Mouse (Mus musculus): ENCODE results near the gene Parn. TPM values are rescaled to one million over a fixed set of nuclear protein-coding genes. Genes with fewer than 3 reads are reported as not detected.

Gene Parn
- polyA plus RNA-seq, 1 experiment from 2014 or later: 29.3 TPM

- H3K9ac ChIP-seq: no peak overlapping the region
- H3K9me3 ChIP-seq (replicated peaks): peaks cover 2% of the 10 kb centered on the region; the same call in 1 of the 2 replicates
- H3K4me2 ChIP-seq: no peak overlapping the region
- 92% methylated on average over 7 of the region's 7 CpGs for WGBS
- H3K27ac ChIP-seq (ENCODE audit: poor library complexity, severe bottlenecking): no peak overlapping the region
- H3K27me3 ChIP-seq (replicated peaks): no peaks in the 10 kb centered on the region
- H3K4me1 ChIP-seq (replicated peaks): peaks cover 9% of the 10 kb centered on the region; the same call in 1 of the 2 replicates
- no peak for ATAC-seq (ENCODE audit: insufficient number of reproducible peaks, low FRiP score)
- H3K4me3 ChIP-seq: no peak overlapping the region
- H3K36me3 ChIP-seq: peaks cover 21% of the 10 kb centered on the region; the same call in 1 of the 2 replicates
These were observed 111.5 kb downstream of the Parn start for GRCm38 (mm10) chr16:13556446-13556845.

- Histone ChIP-seq H3K4me3 (no peak overlapping the region), H3K4me1 (replicated peaks) (no peaks in the 10 kb centered on the region), H3K4me2 (no peak overlapping the region), H3K9me3 (replicated peaks) (peaks cover 35% of the 10 kb centered on the region), H3K36me3 (peaks cover 51% of the 10 kb centered on the region), H3K27me3 (replicated peaks) (no peaks in the 10 kb centered on the region), H3K27ac (ENCODE audit: poor library complexity, severe bottlenecking) (no peak overlapping the region), H3K9ac (no peak overlapping the region)
- 74% methylated on average over 3 of the region's 3 CpGs for WGBS
- ATAC-seq (ENCODE audit: insufficient number of reproducible peaks, low FRiP score): no peak
These were observed 117.3 kb downstream of the Parn start for GRCm38 (mm10) chr16:13550667-13551066.

DNA sequence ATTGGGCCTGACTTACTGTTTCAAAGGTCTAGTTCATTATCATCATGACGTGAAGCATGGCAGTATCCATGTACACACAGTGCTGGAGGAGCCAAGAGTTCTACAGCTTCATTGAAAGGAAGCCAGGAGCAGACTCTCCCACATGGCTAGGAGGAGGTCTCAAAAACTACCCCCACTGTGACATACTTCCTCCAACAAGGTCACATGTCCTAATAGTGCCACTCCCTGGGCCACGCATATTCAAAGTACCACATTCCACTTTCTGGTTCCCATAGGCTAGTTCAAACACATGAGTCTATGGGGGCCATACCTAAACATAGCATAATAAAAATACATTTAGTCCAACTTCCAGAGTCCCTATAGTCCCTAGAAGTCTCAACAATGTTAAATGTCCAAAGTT lies 118.0 kb downstream of the Parn start:
- Histone ChIP-seq H3K4me1 (replicated peaks) (no peaks in the 10 kb centered on the region), H3K27me3 (replicated peaks) (no peaks in the 10 kb centered on the region), H3K4me2 (no peak overlapping the region), H3K9me3 (replicated peaks) (peaks cover 42% of the 10 kb centered on the region), H3K4me3 (no peak overlapping the region), H3K36me3 (peaks cover 51% of the 10 kb centered on the region), H3K27ac (ENCODE audit: poor library complexity, severe bottlenecking) (no peak overlapping the region), H3K9ac (no peak overlapping the region)
- 91% methylated on average over 2 of the region's 2 CpGs for WGBS
- ATAC-seq (ENCODE audit: insufficient number of reproducible peaks, low FRiP score): no peak

DNA sequence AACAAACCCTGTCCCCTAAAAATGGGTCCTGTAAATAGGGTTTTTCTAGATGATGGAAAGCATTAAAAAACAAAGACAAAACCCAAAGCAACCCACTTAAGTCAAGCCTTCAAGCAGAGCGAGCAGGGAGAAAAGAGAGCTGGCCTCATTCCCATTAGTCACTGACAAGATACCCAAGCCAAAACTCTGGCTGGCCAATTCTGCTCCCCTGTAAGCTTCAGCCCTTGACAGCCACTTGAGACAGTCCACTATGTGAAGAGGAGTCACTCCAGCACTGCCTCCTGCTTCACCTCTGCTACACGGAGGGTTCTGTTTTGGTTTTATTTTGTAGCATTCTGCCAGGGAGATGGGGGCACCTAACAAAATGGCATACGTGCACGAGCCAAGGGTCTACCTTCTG lies 126.2 kb downstream of the Parn start:
- Histone ChIP-seq H3K27me3 (replicated peaks) (no peaks in the 10 kb centered on the region), H3K9me3 (replicated peaks) (peaks cover 21% of the 10 kb centered on the region), H3K36me3 (peaks cover 35% of the 10 kb centered on the region), H3K4me2 (no peak overlapping the region), H3K4me1 (replicated peaks) (peaks cover 3% of the 10 kb centered on the region), H3K9ac (no peak overlapping the region), H3K4me3 (no peak overlapping the region), H3K27ac (ENCODE audit: poor library complexity, severe bottlenecking) (no peak overlapping the region)
- WGBS: 55% methylated on average over 4 of the region's 4 CpGs
- ATAC-seq (ENCODE audit: insufficient number of reproducible peaks, low FRiP score): no peak

DNA sequence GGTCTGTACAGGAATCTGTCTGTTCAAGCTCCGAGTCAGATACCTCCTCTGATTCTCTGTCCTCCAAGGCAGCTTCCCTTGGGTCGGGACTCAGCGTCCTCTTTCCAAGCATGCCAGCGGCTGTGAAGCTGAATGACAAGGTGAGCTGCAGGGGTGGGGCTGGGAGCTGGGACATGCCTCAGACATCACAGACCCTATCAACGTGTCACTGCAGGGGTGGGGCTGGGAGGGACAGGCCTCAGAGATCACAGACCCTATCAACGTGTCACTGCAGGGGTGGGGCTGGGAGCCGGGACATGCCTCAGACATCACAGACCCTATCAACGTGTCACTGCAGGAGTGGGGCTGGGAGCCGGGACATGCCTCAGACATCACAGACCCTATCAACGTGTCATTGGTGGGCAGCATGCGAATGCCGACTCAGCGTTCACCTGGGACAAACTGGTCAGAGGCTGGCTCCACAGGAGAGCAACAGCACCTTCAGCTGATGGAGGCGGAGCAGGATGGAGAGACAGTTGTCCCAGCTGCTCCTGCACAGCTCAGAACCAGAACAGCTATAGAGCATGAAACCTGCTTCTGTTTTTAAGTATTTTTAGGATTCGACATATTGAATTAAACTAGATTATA lies 126.7 kb downstream of the Parn start:
- no peak overlapping the region for H3K27ac ChIP-seq (ENCODE audit: poor library complexity, severe bottlenecking)
- peaks cover 16% of the 10 kb centered on the region for H3K9me3 ChIP-seq (replicated peaks)
- no peak overlapping the region for H3K4me2 ChIP-seq
- no peak for ATAC-seq (ENCODE audit: insufficient number of reproducible peaks, low FRiP score)
- H3K36me3 ChIP-seq: peaks cover 29% of the 10 kb centered on the region
- 46% methylated on average over 15 of the region's 15 CpGs for WGBS
- no peak overlapping the region for H3K9ac ChIP-seq
- no peak overlapping the region for H3K4me3 ChIP-seq
- peaks cover 3% of the 10 kb centered on the region for H3K4me1 ChIP-seq (replicated peaks)
- H3K27me3 ChIP-seq (replicated peaks): no peaks in the 10 kb centered on the region

- H3K4me1 ChIP-seq (replicated peaks): peaks cover 3% of the 10 kb centered on the region
- no peaks in the 10 kb centered on the region for H3K27me3 ChIP-seq (replicated peaks)
- 91% methylated on average over 9 of the region's 9 CpGs for WGBS
- H3K27ac ChIP-seq (ENCODE audit: poor library complexity, severe bottlenecking): no peak overlapping the region
- H3K9me3 ChIP-seq (replicated peaks): no peaks in the 10 kb centered on the region; the same call in 1 of the 2 replicates
- ATAC-seq (ENCODE audit: insufficient number of reproducible peaks, low FRiP score): no peak
- no peak overlapping the region for H3K4me3 ChIP-seq
- H3K36me3 ChIP-seq: peaks cover 11% of the 10 kb centered on the region; the same call in 1 of the 2 replicates
- no peak overlapping the region for H3K4me2 ChIP-seq
- H3K9ac ChIP-seq: no peak overlapping the region
These were observed 128.9 kb downstream of the Parn start for GRCm38 (mm10) chr16:13538933-13539648.

- no peak for ATAC-seq (ENCODE audit: insufficient number of reproducible peaks, low FRiP score)
These were observed 129.6 kb downstream of the Parn start for GRCm38 (mm10) chr16:13538213-13538932.

DNA sequence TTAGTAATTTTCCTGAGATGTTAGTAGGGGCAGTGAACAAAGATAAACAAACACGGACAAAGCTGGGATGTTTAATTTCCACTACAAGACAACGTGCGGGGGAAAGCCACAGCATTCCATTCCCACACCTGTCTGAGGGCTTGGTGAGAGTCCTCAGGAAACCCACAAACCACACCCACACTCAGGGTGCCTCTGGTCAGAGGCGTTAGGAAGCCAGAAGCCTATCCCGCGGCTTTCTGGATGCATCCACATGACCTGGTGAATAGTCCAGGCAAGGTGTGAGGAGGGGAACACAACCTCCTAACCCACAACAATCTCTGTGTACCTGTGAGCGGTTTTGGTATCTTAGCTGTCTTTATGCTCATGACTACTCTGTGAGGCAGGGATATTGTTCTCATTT lies 131.6 kb downstream of the Parn start:
- H3K27ac ChIP-seq (ENCODE audit: poor library complexity, severe bottlenecking): no peak overlapping the region
- no peak overlapping the region for H3K9ac ChIP-seq
- H3K27me3 ChIP-seq (replicated peaks): no peaks in the 10 kb centered on the region
- no peak for ATAC-seq (ENCODE audit: insufficient number of reproducible peaks, low FRiP score)
- no peaks in the 10 kb centered on the region for H3K9me3 ChIP-seq (replicated peaks)
- no peak overlapping the region for H3K4me2 ChIP-seq
- 79% methylated on average over 7 of the region's 7 CpGs for WGBS
- no peak overlapping the region for H3K4me3 ChIP-seq
- H3K36me3 ChIP-seq: peaks cover 8% of the 10 kb centered on the region; the same call in 1 of the 2 replicates
- H3K4me1 ChIP-seq (replicated peaks): peaks cover 2% of the 10 kb centered on the region

More at GRCm38 (mm10) chr16:13538213-13538932, 129.6 kb downstream of the Parn start:
- no peak overlapping the region for H3K27ac ChIP-seq (ENCODE audit: poor library complexity, severe bottlenecking)
- no peak overlapping the region for H3K4me2 ChIP-seq
- no peak overlapping the region for H3K9ac ChIP-seq
- 73% methylated on average over 13 of the region's 13 CpGs for whole genome bisulfite sequencing
- peaks cover 8% of the 10 kb centered on the region; the same call in 1 of the 2 replicates for H3K36me3 ChIP-seq
- no peak overlapping the region for H3K4me3 ChIP-seq
- H3K4me1 ChIP-seq (replicated peaks): peaks cover 3% of the 10 kb centered on the region
- H3K9me3 ChIP-seq (replicated peaks): no peaks in the 10 kb centered on the region
- H3K27me3 ChIP-seq (replicated peaks): no peaks in the 10 kb centered on the region

DNA sequence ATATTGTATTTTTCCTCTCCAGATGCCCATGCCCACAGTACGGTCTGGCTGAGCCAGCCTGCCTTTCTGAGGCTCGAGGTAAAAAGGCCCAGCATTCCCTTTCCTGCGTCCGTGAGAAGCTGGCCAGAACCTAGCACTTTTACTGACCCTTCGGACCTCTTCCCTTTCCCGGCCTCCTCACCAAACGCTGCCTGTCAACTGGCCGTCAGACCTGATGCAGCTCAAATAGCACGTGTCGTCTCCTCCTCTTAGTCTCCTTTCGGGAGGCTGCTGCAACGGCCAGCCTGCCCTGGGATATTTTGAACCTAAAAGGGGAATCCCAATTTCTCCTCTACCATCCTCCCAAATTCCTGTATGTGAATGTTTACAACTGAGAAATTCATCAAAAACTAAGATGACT lies 132.1 kb downstream of the Parn start:
- Histone ChIP-seq H3K27ac (ENCODE audit: poor library complexity, severe bottlenecking) (no peak overlapping the region), H3K4me3 (no peak overlapping the region), H3K9ac (no peak overlapping the region), H3K9me3 (replicated peaks) (no peaks in the 10 kb centered on the region), H3K4me2 (no peak overlapping the region), H3K4me1 (replicated peaks) (no peaks in the 10 kb centered on the region), H3K36me3 (peaks cover 8% of the 10 kb centered on the region; the same call in 1 of the 2 replicates), H3K27me3 (replicated peaks) (no peaks in the 10 kb centered on the region)
- WGBS: 47% methylated on average over 12 of the region's 12 CpGs
- no peak for ATAC-seq (ENCODE audit: insufficient number of reproducible peaks, low FRiP score)

DNA sequence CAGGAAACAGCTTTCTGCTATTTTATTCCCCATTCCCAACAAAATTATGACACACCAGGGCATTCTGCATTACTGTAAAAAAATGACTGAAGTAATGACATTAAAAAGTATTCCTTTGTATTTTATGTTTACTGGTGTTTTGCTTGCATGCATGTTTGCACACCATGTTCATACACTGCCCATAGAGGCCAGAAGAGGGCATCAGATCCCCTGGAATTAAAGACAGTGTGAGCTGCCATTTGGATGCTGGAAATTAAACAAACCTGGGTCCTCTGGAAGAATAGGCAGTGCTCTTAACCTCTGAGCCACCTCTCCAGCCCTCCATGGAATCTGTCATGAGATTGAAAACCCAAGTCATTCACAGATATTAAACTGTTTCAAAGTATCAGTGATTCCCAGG lies 135.1 kb downstream of the Parn start:
- no peaks in the 10 kb centered on the region; the same call in 1 of the 2 replicates for H3K27me3 ChIP-seq (replicated peaks)
- 0 out of 2 replicates have a peak, but pooled peaks cover 5% of the 10 kb centered on the region for H3K36me3 ChIP-seq
- no peak overlapping the region for H3K4me2 ChIP-seq
- ATAC-seq (ENCODE audit: insufficient number of reproducible peaks, low FRiP score): no peak
- H3K4me1 ChIP-seq (replicated peaks): no peaks in the 10 kb centered on the region
- no peak overlapping the region for H3K9ac ChIP-seq
- no peaks in the 10 kb centered on the region for H3K9me3 ChIP-seq (replicated peaks)
- H3K4me3 ChIP-seq: no peak overlapping the region
- no peak overlapping the region for H3K27ac ChIP-seq (ENCODE audit: poor library complexity, severe bottlenecking)

DNA sequence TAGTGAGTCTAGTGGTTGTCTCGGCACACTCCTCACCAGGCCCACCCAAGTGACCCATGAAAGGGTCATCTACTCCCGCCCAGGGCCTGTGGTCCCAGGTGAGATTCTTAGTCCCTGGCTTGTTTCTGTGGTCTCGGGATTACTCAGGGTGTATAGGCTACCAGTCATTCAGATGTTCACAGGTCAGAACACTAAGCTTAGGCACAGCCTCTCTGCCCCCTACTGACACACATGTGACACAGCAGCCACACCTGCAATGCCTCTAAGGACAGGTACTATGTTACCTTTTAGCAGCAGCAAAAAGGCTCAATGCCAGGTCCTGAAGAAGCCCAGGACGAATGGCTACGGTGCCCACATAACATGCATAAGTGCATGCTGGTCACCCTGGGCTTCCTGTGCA lies 136.7 kb downstream of the Parn start:
- H3K4me1 ChIP-seq (replicated peaks): no peaks in the 10 kb centered on the region
- H3K4me3 ChIP-seq: no peak overlapping the region
- no peaks in the 10 kb centered on the region; the same call in 1 of the 2 replicates for H3K27me3 ChIP-seq (replicated peaks)
- H3K4me2 ChIP-seq: no peak overlapping the region
- H3K36me3 ChIP-seq: no peaks in the 10 kb centered on the region
- WGBS: 83% methylated on average over 5 of the region's 5 CpGs
- no peak overlapping the region for H3K9ac ChIP-seq
- H3K27ac ChIP-seq (ENCODE audit: poor library complexity, severe bottlenecking): no peak overlapping the region
- H3K9me3 ChIP-seq (replicated peaks): no peaks in the 10 kb centered on the region
- no peak for ATAC-seq (ENCODE audit: insufficient number of reproducible peaks, low FRiP score)
